Mouse (Mus musculus) 416B (cell line): ENCODE data around the gene Hoxc8.

ENCODE experiments used
- DNase-seq: peaks from one replicate; pipeline ENCODE4 v3.0.0; 2011; ENCODE audit warnings: low read depth

The Hoxc8 gene

GRCm38 (mm10) chr15:102990461-102991397, at the start of gene Hoxc8:
TSS of gene Hoxc8 (plus strand) at chr15:102990607.
- DNase-seq = no peak

- no peak for DNase-seq
These were observed 47.5 kb upstream of the Hoxc8 start for GRCm38 (mm10) chr15:102942739-102943467.

DNA sequence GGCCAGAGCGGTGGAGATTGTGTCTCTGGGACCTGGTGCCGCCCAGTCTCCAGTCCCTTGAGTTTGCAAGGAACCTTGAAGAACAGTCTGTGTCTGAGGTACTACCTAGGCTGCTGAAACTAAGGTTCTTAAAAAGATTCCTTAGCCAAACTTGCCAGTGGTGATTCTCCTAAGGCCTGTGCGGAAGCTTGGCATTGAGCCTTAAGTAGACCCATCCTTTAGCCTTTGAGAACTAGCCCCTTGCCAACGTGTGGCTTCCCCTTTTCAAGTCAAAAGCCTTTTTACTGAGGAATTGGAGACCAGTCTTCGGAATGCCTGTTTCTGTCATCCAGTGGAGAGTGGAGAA, 47.0 kb upstream of the Hoxc8 start:
- DNase-seq = no peak

GRCm38 (mm10) chr15:102945185-102946077, 45.0 kb upstream of the Hoxc8 start:
- DNase-seq = peak; percentile 48

DNA sequence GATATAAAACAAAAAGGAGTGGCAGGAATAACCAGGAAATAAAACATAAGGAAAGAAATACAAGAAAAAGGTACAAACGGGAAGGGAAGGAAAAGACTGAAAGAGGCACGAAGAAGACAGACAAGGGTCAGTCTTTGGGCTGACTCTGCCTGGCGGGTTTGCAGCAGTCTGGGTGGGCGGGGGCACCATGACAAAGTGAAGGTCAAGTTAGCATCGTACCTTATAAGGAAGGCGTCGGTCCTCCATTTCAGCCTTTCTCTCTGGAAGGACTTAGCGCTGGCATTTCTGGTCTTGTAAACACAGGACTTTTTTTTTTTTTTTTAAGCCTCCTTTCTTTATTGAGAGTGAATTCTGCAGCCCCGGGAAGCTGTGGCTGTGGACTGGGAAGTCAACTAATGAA, 43.1 kb upstream of the Hoxc8 start:
- no peak for DNase-seq

DNA sequence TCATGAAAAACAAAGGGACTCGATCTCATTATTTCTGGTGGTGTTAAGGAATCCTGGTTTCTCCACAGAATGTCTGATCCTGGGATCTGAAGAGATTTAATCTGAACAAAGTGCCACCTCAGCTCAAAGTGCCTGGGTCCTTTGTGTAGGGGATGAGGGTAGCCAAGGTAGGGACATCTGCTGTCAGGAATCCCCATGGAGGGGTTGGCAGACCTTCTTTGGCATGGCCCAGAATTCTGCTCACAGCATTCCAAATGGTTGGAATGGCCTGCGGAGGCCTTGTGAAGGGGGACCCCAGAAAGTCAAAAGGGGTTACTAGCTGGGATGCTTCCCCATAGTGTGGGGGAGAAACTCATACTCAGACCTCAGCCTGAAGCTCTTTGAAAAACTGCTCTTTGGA, 41.6 kb upstream of the Hoxc8 start:
- DNase-seq = no peak

GRCm38 (mm10) chr15:102949696-102950095, 40.7 kb upstream of the Hoxc8 start:
- DNase-seq = no peak

- no peak for DNase-seq
These were observed 39.5 kb upstream of the Hoxc8 start for GRCm38 (mm10) chr15:102950877-102951276.

DNA sequence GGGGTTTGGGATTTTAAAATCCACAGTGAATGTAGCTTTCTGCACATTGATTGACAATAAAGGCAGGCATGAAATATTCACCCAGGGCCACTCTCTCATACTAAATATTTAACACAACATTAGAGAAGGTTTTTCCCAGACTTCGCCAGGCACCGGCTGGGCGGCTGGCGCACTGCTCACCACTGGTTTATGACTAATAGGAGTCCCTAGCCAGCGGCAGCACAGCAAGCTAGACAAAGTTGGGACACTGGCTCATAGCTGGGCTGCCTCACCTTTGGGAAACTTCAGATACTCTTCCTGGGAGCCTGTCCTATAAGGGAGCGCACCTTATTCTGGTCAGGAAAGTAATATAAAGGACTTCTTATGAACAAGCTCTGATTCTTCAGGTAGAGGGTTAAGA, 36.8 kb upstream of the Hoxc8 start:
- DNase-seq = no peak

DNA sequence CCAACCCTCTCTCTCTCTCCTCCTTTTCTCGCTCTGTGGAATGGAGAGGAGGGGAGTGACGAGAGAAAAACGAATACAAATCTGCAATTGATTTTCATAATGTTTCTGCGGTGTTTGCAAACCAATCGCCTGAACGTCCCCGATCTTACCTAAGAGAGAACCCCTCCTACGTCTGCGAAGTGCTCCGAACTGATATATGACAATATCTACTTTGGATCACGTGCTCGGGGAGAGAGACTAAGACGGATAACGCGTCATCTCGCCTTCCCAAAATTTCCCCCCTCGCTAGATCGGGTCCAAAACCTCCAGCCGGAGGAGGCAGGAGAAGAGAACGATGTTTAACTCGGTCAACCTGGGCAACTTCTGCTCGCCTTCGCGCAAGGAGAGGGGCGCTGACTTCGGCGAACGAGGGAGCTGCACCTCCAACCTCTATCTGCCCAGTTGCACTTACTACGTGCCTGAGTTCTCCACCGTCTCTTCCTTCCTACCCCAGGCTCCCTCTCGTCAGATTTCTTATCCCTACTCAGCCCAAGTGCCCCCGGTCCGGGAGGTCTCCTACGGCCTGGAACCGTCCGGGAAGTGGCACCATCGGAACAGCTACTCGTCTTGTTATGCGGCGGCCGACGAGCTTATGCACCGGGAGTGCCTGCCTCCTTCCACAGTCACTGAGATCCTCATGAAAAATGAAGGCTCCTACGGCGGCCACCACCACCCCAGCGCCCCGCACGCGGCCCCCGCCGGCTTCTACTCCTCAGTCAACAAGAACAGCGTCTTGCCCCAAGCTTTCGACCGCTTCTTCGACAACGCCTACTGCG, 36.0 kb upstream of the Hoxc8 start, which contains the start of gene Hoxc11:
TSS of gene Hoxc11 (plus strand) at position 236 of the 815 bp plus-strand sequence.
- no peak for DNase-seq

GRCm38 (mm10) chr15:102955007-102955382, 35.4 kb upstream of the Hoxc8 start:
- no peak for DNase-seq

- no peak for DNase-seq
These were observed 34.4 kb upstream of the Hoxc8 start for GRCm38 (mm10) chr15:102955833-102956640.

- no peak for DNase-seq
These were observed 33.5 kb upstream of the Hoxc8 start for GRCm38 (mm10) chr15:102956906-102957305.

GRCm38 (mm10) chr15:102959663-102960191, 30.7 kb upstream of the Hoxc8 start:
- no peak for DNase-seq

DNA sequence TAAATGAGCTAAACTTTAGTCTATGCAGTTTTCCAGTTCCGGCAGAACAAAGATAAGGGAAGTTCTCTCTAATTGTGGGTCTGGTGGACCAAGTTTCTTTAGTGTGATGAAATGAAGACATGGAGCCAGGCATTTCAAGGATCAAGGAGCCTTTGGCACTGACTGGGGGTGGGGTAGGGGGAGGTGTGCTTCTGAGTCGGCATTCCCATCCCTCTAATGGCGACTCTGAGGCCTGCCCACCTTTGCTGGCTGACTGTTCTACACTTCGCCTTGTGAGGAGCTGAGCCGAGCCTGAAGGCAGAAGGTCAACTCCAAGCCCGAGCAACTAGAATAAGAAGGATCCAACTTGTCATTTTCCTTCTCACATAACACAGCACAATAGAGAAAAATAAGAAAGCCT, 28.7 kb upstream of the Hoxc8 start:
- no peak for DNase-seq

DNA sequence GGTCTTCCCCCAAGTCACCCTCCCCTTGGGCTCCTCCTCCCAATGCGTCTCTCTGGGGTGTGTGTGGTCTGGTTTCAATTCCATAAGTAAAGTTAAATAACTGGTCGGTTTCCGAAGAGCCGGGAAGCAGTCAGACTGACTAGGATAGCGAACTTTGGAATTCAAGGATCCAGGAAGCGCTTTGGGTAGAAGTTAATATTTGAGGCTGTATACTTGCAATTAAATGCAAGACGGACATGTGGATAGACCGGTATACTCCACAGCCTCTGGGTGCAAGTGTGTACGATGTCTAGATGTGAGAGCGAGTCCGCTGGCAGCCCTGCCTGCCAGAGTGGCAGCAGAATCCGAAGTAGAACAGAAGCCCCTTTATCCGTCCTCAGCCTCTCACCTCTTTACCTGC, 27.9 kb upstream of the Hoxc8 start:
- no peak for DNase-seq

DNA sequence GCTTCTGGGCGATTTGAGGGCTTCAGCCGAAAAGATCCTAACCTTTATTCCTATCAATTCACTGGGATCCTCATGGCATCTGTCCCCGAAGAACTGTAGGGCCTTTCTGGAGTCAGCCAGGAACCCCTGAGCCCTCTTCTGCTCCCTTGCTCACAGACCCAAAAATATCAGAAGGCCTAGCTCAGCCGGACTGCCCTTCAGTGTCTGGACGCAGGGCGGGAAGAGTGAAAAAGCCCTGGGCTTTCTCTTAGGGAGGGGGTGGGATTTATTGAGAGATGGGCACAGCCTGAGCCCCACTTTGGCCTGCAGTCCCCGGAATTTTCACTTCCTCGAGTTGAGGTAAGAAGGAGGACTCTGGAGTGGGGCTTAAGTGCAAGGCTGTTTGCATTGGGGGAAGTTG, 27.1 kb upstream of the Hoxc8 start:
- DNase-seq = no peak

DNA sequence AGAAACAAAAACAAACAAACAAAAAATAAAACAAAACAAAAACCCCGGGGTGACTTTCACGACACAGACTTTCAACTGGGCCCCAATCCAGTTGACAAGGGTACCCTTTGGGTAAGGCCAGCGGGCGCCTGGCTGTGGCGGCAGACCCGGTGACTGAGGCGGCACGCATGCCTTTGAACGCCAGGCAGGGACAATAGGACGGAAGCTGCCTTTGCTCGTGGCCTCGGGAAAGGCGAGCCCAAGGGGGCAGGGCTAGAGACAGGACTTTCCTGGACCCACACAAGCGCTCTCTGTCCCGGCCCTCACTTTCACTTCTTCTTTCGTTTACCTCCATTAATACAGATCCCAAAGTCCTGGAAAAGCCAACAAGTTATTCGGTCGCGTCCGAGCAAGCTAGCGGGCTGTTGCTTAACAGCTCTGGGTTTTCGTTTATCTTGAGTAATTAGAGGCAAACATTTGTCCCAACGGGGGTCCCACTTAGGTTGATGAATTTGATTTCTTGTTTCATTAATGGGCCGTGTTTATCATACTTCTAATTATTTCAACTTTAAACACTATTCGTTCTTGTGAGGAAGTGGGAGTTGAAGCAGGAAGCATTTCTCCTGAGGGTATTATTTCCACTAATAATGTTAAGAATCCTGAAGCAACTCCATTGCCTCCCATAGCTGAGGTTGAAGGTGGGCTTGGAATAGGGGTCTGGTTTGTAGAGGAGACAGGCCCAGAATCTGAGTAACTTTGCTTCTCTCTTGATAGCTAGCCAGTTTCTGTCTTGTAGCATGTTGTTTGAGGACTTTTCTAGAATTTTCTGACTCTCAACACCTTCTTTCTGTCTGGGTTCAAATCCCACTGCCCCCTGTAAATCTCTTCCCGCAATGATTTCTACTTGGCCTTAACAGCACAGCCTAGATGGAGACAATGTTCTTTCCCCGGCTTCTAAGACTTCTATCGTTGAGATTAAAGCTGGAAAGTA, 26.5 kb upstream of the Hoxc8 start:
- DNase-seq = no peak
